Mouse (Mus musculus) urinary bladder, postnatal 14 days (tissue): ENCODE data around the gene Rem1.

ENCODE experiments used
- DNase-seq: peaks from one replicate; pipeline ENCODE4 v3.0.0; 2021; ENCODE audit warnings: low spot score

Rem1 gene

DNA sequence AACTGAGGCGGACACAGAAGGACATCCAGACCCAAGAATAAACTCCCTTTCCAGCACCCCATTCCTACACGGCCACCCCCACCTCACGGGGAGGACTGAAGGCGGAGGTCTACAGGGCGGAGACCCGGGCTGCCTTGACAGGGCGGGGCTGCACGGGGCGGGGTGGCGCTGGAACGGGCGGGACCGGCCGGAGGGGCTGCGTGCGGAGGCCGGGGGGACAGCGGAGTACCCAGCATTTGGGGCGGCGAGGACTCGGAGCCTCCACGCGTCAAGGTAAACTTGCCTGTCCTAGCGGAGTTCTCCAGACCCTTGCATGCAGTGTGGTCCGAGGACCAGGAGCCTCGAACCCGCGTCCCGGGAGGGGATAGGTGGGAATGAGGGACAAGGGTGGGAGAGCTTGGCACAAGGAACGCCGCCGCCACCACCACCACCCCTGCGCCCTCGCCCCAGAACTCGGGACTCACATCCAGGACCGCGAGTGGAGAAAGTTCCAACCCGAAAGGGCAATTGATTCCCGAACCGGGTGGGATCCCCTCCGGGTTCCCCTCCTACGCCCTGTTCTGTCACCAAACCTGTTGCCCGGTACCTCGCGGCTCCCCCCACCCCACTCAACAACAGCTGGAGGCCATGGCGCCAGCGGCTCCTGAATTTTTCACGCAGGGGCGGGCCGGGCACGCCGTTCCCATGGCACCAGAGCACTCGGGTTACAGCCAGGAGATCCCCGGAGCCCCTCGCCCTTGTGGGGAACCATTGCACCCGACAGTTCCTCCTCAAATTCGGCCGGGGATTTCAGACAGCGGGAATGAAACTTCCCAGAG is at the start of gene Rem1:
Gene Rem1 (plus strand): TSS at position 178 of the 818 bp plus-strand sequence.
- DNase-seq = peak; percentile 24

GRCm38 (mm10) chr2:152580107-152580506 is 46.6 kb upstream of the Rem1 start, which contains the start of gene Defb19:
Gene Defb19, minus strand, starts transcription at chr2:152580312.
- DNase-seq = no peak

GRCm38 (mm10) chr2:152580612-152581011 is 46.1 kb upstream of the Rem1 start:
- DNase-seq = no peak

DNA sequence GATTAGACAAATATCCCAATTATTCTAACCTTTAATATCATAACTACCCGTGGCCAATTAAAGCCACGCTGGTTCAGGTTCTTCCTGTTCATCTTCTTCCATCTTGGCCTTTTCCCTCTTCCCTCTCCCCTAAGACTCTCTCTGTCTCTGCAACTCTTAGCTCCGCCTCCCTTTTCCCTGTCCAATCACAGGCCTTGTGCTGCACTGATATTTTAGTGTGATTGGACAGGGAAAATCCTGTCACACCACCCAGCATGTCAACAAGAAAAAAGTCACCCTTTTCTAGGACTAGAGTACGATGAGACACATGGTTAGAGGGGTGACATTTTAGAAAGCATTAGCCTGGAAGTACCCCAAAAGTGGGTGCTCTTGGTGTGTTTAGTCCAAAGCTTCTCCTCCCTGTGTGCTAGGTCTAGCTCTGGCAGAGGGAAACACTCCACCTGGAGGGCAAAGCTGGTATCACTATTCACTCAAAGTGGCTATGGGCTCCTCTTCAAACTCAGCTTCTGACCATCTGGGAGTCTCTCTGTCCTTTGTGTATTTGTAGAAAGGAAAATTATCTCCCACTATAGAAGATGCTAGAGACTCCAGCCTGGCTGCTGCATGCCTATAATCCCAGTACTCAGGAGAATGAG is 39.7 kb upstream of the Rem1 start:
- no peak for DNase-seq

- DNase-seq = no peak
Measured at GRCm38 (mm10) chr2:152588450-152588849, 38.3 kb upstream of the Rem1 start.

- no peak for DNase-seq
Measured at GRCm38 (mm10) chr2:152589021-152589420, 37.7 kb upstream of the Rem1 start.

DNA sequence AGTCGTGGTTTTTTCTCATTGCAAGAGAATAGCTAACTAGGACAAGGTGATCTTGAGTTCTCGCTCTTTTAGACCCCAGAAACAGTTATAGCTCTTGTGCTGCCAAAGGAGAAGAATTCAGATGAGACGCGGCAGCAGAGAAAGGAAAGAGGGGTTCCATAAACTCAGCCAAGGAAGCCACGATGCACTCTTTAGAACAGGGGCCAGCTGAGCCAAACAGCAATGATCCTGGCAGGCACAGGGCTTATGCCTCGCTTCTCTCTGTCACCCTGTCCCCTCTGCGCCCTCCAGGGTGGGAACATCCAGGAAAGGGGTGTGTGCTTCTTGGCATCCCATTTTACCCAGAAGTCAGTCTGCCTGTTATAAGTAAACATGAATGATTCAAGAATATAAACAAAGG is 27.5 kb upstream of the Rem1 start, which contains the start of gene Defb45:
Gene Defb45 (minus strand): TSS at position 101 of the 400 bp plus-strand sequence.
- DNase-seq = no peak

- DNase-seq = no peak
Measured at GRCm38 (mm10) chr2:152600076-152600475, 26.7 kb upstream of the Rem1 start.

GRCm38 (mm10) chr2:152601275-152601960 is 25.3 kb upstream of the Rem1 start:
- no peak for DNase-seq

DNA sequence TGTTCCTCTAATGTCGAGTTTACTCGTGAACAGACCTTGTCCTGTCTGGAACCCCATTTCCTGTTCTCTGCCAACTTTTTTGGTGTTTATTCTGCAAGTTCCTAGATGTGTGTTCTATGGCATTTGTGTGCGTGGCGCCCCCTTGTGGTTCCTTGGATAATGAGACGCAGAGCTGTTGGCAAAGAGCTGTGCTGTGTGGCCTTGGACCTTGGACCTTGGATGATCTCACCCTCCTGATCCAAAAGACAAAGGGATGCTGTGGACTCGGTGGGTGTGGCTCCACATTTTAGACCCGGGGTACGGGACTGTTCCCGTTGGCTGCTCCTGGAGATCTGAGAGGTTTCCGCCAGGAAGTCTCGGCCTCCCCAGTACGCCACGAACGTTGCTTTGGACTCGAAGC is 22.7 kb upstream of the Rem1 start, which contains the start of gene Defb36:
Gene Defb36 (plus strand): TSS at position 271 of the 400 bp plus-strand sequence.
- peak; percentile 32 for DNase-seq

- DNase-seq = no peak
Measured at GRCm38 (mm10) chr2:152607746-152608145, 19.0 kb upstream of the Rem1 start.

DNA sequence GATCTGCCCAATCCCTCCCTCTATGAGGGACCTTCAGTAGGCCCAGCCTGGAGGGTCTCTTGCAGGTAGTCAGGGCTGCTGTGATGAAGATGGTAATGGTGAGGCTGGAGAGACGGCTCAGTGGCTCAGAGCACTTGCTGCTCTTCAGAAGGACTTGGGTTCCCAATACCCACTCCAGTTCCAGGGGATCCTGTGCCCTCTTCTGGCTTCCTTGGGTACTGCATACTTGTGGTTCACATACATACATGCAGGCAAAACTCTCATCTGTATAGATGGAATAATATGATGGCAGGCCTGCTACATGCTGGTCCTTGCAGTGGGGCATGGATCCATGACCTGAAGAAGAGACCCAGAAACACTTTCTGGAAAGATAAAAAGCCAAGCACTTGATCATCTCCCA is 18.0 kb upstream of the Rem1 start:
- no peak for DNase-seq

DNA sequence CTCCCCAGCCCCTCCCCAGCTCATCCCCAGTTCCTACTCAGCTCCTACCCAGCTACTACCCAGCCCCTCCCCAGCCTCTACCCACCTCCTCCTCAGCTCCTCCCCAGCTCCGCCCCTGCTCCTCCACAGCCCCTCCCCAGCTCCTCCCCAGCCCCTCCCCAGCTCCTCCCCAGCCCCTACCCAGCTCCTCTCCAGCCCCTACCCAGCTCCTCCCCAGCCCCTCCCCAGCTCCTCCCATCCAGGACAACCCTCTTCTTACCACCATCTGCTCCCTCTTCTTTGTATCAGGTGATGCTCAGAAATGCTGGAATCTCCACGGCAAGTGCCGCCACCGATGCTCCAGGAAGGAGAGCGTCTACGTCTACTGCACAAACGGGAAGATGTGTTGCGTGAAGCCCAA is 14.6 kb upstream of the Rem1 start:
- DNase-seq = no peak

DNA sequence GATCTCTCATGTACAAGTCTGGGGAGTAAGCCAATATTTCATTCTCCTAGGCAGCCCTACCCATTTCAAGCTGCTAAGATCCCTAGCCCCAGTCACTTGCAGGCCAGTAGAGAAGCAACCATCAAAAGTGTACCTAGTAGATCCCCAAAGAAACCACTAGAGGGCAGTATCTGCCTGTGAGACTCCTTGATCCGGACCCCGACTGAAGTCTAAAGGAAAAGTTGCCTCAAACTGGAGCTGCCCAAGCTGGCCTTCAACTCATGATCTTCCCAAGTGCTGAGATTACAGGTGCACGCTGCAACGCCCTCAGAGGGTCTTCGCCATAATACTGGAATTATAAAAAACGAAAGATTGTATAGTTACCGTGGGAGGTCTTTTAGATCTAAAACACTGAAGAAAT is 11.2 kb upstream of the Rem1 start:
- peak; percentile 43 for DNase-seq

DNA sequence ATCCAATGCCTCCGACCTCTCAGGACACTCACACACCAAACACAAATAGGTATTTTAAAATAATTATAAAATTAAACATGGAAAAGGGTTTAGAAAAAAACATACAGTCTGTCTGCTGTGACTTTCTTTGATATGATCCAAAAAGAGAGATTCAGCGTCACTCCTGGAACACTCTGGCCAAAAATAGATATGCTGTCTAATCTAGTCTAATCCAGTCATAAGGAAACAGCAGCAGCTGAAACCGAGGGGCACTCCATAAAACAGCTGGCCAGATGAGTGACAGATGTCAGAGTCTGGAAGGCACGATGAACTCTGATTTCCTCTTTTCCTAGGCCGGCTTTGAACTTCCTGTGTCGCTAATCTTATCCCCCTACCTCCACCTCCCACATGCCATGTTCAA is 10.3 kb upstream of the Rem1 start:
- DNase-seq = no peak

DNA sequence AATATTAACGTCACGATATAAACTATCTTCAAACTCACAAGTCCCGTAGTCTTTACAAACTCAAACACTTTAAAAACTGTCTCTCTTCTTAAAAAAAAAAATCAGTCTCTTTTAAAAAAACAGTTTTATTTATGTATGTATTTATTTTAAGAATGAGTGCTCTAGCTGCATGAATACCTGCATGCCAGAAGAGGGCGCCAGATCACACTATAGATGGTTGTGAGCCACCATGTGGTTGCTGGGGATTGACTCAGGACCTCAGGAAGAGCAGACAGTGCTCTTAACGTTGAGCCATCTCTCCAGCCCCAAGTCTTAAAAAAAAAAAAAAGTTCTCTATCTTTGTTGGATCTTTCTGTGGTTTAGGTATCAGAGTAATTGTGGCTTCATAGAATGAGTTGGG is 9.4 kb upstream of the Rem1 start:
- no peak for DNase-seq

- DNase-seq = no peak
Measured at GRCm38 (mm10) chr2:152620367-152621134, 6.2 kb upstream of the Rem1 start.

DNA sequence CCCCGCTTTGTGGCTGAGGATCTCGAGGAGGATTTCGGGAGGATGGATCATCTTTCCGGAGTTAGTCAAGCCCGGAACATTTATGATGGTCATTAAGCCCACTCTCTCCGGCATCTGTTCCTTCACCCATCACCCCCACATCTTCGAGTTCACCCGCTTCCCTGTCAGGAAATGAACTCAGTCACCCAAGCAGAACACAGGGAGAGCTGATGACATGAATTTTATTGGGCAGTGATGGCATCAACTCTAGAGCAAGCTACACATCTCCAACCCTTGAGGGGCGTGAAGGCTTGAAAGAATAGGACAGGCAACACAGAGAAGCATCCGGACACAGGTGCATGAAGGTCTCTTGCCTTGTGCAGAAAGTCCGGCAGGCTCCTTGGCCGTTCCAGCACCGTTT is 4.6 kb upstream of the Rem1 start:
- DNase-seq = no peak

- no peak for DNase-seq
Measured at GRCm38 (mm10) chr2:152622953-152623352, 3.8 kb upstream of the Rem1 start, which contains the start of gene Defb25. Gene Defb25, minus strand, starts transcription at chr2:152623053.

- no peak for DNase-seq
Measured at GRCm38 (mm10) chr2:152624566-152624965, 2.2 kb upstream of the Rem1 start.

GRCm38 (mm10) chr2:152625256-152625655 is 1.5 kb upstream of the Rem1 start:
- no peak for DNase-seq

DNA sequence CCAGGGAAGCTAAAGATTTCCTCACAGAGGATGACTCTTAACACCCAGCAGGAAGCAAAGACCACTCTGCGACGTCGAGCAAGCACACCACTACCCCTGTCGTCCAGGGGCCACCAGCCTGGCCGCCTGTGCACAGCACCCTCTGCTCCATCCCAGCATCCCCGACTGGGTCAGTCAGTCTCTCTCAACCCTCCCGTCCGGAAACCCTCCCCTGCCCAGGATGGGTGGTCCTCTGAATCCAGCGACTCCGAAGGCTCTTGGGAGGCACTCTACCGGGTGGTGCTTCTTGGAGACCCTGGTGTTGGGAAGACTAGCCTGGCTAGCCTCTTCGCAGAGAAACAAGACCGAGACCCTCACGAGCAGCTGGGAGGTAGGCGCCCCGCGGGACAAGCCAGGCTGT is 1.3 kb downstream of the Rem1 start:
- DNase-seq = no peak
